9 mouse cellular contexts compared by ENCODE assay signal in the genomic region with DNA sequence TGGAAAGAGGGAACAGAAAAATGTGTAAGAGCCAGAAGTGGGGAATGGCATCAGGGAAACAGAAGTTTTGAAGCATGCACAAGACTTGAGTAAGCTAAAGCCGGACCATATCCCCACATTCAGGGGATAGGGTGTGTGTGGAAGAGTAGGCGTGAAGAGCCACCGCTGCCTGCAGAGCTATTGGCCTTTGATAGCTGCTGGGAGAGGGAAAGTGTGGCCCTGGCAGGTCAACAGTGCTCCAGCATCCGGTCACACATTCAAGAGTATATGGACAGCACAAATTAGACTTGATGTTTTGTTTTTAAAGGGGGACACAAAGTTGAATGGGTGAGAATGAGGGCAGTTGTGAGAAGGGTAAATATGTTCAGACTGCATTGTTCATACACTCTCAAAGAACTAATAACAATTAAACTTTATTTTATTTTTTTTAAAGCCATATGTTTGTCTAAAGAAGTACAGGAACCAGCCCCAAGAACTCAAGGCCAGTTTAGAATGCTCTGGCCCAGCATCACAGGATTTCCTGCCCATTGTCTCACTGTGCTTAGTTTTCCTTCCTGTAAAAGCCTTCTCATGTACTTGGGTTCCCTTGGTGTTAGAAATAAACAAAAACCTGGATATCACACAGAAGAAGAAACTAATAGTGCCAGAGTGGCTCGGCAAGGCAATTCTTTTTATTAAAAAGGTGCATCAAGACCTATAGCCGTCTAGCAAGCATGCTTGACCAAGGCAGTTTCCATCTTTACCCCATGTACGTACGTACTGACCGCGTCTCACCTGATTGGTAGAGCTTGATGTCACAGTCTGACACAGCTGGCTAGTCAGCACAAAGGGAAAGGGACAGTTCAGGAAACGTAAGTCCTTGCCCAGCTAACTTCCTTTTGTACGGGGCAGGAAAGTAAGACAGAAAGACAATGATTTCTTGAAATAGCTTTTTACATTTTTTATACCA.
A peak's percentile ranks its signal among the peaks of the same experiment; 100 is the strongest.
DNase-seq lines count a peak whose midpoint lies in the region; ATAC-seq lines count a peak whose summit lies in the region.
"Had no signal": no experiment of that assay in that cellular context is flagged by ENCODE, and none has a peak within 500 bp of the region (broad histone marks: within the 10 kb centered on the region; RNA-seq: fewer than 3 reads in every experiment).

No protein-coding gene starts in this region.

- H3K36me3 ChIP-seq in heart, embryonic 16.5 days (ENCODE audit: control insufficient read depth, insufficient read depth): no peaks in the 10 kb centered on the region
- H3K36me3 ChIP-seq in splenic B cell, adult 2 months (ENCODE audit: control insufficient read depth, insufficient read depth, low read length, poor library complexity, severe bottlenecking): no peaks in the 10 kb centered on the region
- no peaks in the 10 kb centered on the region for H3K36me3 ChIP-seq in limb, embryonic 10.5 days
- H3K36me3 ChIP-seq in forebrain, embryonic 13.5 days (ENCODE audit: poor library complexity, severe bottlenecking): no peaks in the 10 kb centered on the region
- H3K36me3 ChIP-seq: hindbrain, embryonic 13.5 days had no signal

- H3K4me1 ChIP-seq in heart, embryonic 16.5 days (ENCODE audit: control insufficient read depth, insufficient read depth, low read length): no peaks in the 10 kb centered on the region
- H3K4me1 ChIP-seq in limb, embryonic 10.5 days: peaks cover 2% of the 10 kb centered on the region; the same call in 1 of the 2 replicates
- H3K4me1 ChIP-seq in forebrain, embryonic 13.5 days: no peaks in the 10 kb centered on the region
- H3K4me1 ChIP-seq: hindbrain, embryonic 13.5 days had no signal

- peak overlapping the region; percentile 75 for H3K27ac ChIP-seq in heart, embryonic 16.5 days (ENCODE audit: low read length)
- H3K27ac ChIP-seq in limb, embryonic 10.5 days: no peak overlapping the region
- no peak overlapping the region for H3K27ac ChIP-seq in forebrain, embryonic 13.5 days
- H3K27ac ChIP-seq: hindbrain, embryonic 13.5 days had no signal

- peak; percentile 78 for ATAC-seq in heart, embryonic 16.5 days (replicated peaks; ENCODE audit: extremely low read depth, insufficient read depth, low FRiP score)
- no peak for ATAC-seq in forebrain, embryonic 13.5 days

- WGBS in heart, embryonic 16.5 days: 63% methylated on average over 12 of the region's 12 CpGs
- WGBS in limb, embryonic 10.5 days: 85% methylated on average over 12 of the region's 12 CpGs
- 87% methylated on average over 12 of the region's 12 CpGs for WGBS in forebrain, embryonic 13.5 days

- H3K27me3 ChIP-seq in heart, embryonic 16.5 days (ENCODE audit: control insufficient read depth, insufficient read depth, low read length): no peaks in the 10 kb centered on the region
- H3K27me3 ChIP-seq in splenic B cell, adult 2 months (ENCODE audit: control insufficient read depth, insufficient read depth, low read length, poor library complexity, severe bottlenecking): no peaks in the 10 kb centered on the region
- H3K27me3 ChIP-seq in limb, embryonic 10.5 days (ENCODE audit: low read depth, poor library complexity, severe bottlenecking): no peaks in the 10 kb centered on the region
- no peaks in the 10 kb centered on the region for H3K27me3 ChIP-seq in forebrain, embryonic 13.5 days
- H3K27me3 ChIP-seq: hindbrain, embryonic 13.5 days had no signal

- H3K4me3 ChIP-seq in heart, embryonic 16.5 days (ENCODE audit: low read length): no peak overlapping the region
- no peak overlapping the region for H3K4me3 ChIP-seq in limb, embryonic 10.5 days
- H3K4me3 ChIP-seq in forebrain, embryonic 13.5 days: no peak overlapping the region
- H3K4me3 ChIP-seq: hindbrain, embryonic 13.5 days had no signal

- no peak overlapping the region for H3K4me2 ChIP-seq in heart, embryonic 16.5 days (ENCODE audit: low read depth, low read length)
- no peak overlapping the region for H3K4me2 ChIP-seq in forebrain, embryonic 13.5 days
- H3K4me2 ChIP-seq: hindbrain, embryonic 13.5 days had no signal

- DNase-seq in spleen, adult 18-20 months: peak; percentile 13 to 18
- no peak for DNase-seq in spleen, postnatal 14 days (ENCODE audit: low spot score in 2 of 2)
- DNase-seq in kidney, postnatal 36 days: peak; percentile 39 to 57
- DNase-seq in splenic B cell, adult 2 months (ENCODE audit: low read depth, low spot score): peak; percentile 76
- no peak for DNase-seq in limb, embryonic 10.5 days (ENCODE audit: low spot score)
- no peak for DNase-seq in thymus, postnatal 14 days

- H3K9me3 ChIP-seq in heart, embryonic 16.5 days (replicated peaks; ENCODE audit: control insufficient read depth, low read length): no peaks in the 10 kb centered on the region
- H3K9me3 ChIP-seq in limb, embryonic 10.5 days (replicated peaks): no peaks in the 10 kb centered on the region
- no peaks in the 10 kb centered on the region for H3K9me3 ChIP-seq in forebrain, embryonic 13.5 days (replicated peaks)
- H3K9me3 ChIP-seq: hindbrain, embryonic 13.5 days had no signal

- no peak overlapping the region for H3K9ac ChIP-seq in heart, embryonic 16.5 days (ENCODE audit: low read length)
- no peak overlapping the region for H3K9ac ChIP-seq in forebrain, embryonic 13.5 days
- H3K9ac ChIP-seq: hindbrain, embryonic 13.5 days had no signal

Comparison
In these comparisons a context has a peak if more than half of its experiments do, and no peak if none do; other contexts are left out.
1. DNase-seq: peak in spleen, adult 18-20 months (2 of 2), kidney, postnatal 36 days (2 of 2) and splenic B cell, adult 2 months (single experiment); none in spleen, postnatal 14 days (0 of 2), limb, embryonic 10.5 days (single experiment) and thymus, postnatal 14 days (single experiment).